Mouse (Mus musculus): Measurements from ENCODE around the gene Dbh.

DNA sequence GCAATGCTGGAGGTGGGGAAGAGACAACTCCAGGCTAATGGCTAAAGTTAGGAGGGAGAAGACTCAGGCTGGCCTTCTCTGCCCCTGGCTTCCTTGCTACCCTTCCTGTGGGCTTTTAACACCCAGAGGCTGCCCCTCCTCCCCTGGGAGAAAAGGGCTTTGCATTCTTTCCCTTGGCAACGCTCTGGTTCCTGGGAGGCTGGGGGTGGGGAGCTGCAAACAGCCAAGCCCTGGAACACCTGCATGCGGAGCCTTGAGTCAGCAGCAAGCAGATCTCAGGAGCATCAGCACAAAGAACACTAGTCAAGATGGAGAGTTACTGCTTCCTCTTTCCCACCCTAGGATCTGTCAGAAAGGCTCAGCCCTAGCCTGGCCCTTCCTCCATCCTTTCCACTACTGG lies 15.6 kb upstream of the Dbh start:
- no peak for TF ChIP-seq CTCF (IDR thresholded peaks at IDR 0.05; ENCODE audit: low read depth)
- no peak for TF ChIP-seq EP300 (IDR thresholded peaks at IDR 0.05; ENCODE audit: low read depth)

Measured in heart, postnatal 0 days (tissue).